Mouse (Mus musculus): Measurements from ENCODE around the gene Abhd11. TPM values are rescaled to one million over a fixed set of nuclear protein-coding genes. Genes with fewer than 3 reads are reported as not detected.

Gene Abhd11
- polyA plus RNA-seq, 1 experiment: 78.4 TPM

DNA sequence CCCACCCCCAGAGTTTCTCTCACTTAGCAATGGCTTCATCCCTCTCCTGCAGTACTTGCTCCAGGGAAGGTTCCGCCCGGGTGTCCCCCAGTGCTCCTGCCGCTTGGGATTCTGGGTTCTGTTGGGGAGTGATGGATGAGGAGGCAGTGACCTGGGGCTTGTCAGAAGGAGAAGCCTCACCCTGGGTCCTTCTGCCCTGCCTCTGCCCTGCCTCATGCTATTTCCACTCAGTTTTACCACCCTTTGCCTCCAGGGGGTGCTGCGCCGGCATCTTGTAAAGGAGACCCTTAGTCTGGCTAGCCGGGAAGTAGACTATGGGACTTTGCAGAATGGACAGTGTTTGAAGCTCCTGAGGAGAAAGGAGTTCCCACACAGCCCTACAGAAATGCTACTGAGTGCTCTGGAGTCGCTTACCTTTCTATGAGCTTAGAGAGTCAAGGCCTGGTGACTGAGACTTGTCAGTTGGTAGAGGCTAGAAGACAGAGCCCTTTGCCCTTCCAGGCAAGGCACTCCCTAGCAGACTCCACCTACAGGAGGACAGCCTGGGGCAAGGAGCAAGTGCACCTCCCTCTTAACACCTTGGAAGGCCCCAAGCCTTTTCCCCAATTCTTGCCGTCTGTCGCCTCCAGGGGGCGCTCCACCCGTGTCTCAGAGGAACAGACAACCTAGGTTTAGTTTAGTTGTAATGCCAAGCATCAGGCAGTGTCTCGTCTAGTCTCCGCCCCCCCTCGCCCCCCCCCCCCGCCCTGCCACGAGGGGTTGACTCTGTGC lies 3.9 kb downstream of the Abhd11 start:
- peak; percentile 80 for DNase-seq
- Histone ChIP-seq H3K4me3 (replicated peaks; ENCODE audit: extremely low read depth, low read depth, low read length) (no peak overlapping the region), H3K4me1 (ENCODE audit: control insufficient read depth, insufficient read depth, low read length) (peaks cover 4% of the 10 kb centered on the region; the same call in 1 of the 2 replicates)
- TF ChIP-seq CTCF (IDR thresholded peaks at IDR 0.05; ENCODE audit: insufficient read depth, low read length) (peak; percentile 77), POLR2A (IDR thresholded peaks at IDR 0.05; ENCODE audit: borderline replicate concordance, extremely low read depth, low read depth, low read length) (no peak)
- WGBS: 10% methylated on average over 16 of the region's 16 CpGs

DNA sequence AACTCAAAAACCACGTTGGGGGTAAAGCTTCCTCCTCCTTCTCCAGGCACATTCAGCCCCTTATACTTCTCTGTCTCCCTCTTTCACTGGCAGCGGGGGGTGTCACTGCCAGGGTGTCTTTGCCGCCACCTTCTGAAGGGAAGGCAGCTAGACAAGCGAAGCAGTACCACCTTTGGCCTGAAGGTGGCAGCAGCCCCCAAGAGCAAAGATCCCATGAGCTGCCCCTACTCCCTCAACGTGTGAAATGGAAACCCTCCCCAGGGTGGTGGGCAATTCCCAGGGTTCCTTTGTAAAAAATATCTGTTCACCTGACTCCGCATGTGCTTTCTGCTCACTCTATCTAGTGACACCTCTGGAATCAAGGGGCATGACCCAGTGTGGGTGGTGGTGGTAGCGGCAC lies 6.5 kb downstream of the Abhd11 start:
- WGBS: 13% methylated on average over 7 of the region's 7 CpGs
- TF ChIP-seq CTCF (IDR thresholded peaks at IDR 0.05; ENCODE audit: insufficient read depth, low read length) (peak; percentile 98), POLR2A (IDR thresholded peaks at IDR 0.05; ENCODE audit: borderline replicate concordance, extremely low read depth, low read depth, low read length) (no peak)
- peak; percentile 88 for DNase-seq
- H3K4me3 ChIP-seq (replicated peaks; ENCODE audit: extremely low read depth, low read depth, low read length): no peak overlapping the region
- H3K4me1 ChIP-seq (ENCODE audit: control insufficient read depth, insufficient read depth, low read length): no peaks in the 10 kb centered on the region; the same call in 1 of the 2 replicates

DNA sequence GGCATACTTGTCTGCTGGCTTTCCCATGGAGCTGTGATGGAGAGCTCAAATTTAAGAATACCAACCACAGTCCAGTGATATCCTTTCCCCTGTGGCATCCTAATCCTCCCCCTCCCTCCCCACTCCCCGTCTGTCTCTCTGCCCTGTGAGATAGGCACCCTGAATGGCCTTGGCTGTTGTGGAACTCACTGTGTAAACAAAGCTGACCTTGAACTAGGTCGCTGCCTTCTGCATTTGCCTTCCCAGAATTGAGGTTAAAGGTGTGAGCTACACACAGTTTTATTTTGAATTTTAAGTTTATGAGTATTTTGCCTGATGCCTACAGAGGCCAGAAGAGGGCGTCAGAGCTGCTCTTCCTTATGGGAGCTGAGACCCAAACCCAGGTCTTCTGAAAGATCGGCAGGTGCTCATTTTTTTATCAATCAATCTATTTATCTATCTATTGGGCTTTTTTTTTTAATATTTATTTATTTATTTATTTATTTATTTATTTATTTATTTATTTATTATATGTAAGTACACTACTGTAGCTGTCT lies 7.3 kb downstream of the Abhd11 start:
- 44% methylated on average over 4 of the region's 4 CpGs for WGBS
- Histone ChIP-seq H3K4me3 (replicated peaks; ENCODE audit: extremely low read depth, low read depth, low read length) (no peak overlapping the region), H3K4me1 (ENCODE audit: control insufficient read depth, insufficient read depth, low read length) (no peaks in the 10 kb centered on the region; the same call in 1 of the 2 replicates)
- DNase-seq: no peak
- TF ChIP-seq CTCF (IDR thresholded peaks at IDR 0.05; ENCODE audit: insufficient read depth, low read length) (no peak), POLR2A (IDR thresholded peaks at IDR 0.05; ENCODE audit: borderline replicate concordance, extremely low read depth, low read depth, low read length) (no peak)

DNA sequence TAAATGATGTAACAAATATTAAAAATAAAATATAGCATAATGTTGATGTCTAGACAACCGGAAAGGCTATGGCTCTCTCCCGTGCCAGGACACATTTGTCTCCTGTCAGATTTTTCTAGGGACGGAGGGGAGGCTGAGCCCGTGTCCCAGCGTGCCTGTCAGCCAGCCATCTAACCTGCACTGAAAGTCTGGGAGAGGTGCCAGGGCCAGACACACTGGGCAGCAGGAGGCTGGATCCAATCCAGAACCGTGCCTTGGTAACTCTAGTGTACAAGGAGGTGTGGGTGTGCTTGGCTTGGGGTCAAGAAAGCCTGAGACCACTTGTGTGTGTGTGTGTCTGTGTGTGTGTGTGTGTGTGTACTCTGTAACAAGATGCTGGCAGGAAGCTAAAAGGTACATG lies 12.9 kb downstream of the Abhd11 start:
- 10% methylated on average over 6 of the region's 6 CpGs for WGBS
- TF ChIP-seq POLR2A (IDR thresholded peaks at IDR 0.05; ENCODE audit: borderline replicate concordance, extremely low read depth, low read depth, low read length) (no peak), CTCF (IDR thresholded peaks at IDR 0.05; ENCODE audit: insufficient read depth, low read length) (no peak)
- DNase-seq: peak; percentile 71
- Histone ChIP-seq H3K4me3 (replicated peaks; ENCODE audit: extremely low read depth, low read depth, low read length) (no peak overlapping the region), H3K4me1 (ENCODE audit: control insufficient read depth, insufficient read depth, low read length) (0 out of 2 replicates have a peak, but pooled peaks cover 6% of the 10 kb centered on the region)

DNA sequence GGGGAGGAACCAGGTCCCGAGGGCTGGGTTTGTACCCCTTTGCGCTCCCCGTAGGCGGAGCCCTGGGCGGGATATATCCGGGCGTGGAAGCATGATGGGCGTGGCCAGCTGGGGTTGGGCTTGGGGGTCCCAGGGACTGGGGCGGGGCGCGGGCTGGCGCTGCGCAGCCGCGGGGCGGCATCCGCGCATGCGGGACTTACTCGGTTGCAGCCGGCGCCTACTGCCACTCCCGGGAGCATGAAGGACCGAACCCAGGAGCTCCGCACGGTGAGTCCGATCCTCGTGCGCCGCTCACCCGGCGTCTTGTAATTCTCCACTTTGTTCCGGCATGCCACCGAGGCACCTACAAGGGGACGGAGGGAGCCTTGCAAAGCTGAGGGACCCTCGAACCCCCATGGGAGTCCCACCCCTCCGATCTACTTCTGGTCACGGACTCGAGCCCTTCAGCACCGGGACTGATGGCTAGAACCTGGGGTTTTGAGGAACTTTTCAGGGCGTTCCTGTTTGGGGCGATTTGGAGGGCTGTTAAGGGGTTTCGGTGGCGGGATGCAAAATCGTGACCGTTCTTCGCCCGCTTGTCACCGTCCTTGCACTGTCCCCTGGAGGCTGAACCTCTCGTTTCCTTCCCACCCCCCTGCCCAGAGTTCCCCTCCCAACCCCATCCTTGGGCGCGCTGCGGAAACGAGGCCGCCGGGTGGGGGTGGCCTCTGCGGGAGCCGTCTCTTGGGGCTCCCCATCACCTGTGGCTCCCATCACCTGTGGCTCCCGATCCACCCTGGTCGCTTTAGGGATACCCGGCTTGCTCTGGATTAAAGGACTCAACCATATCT lies 14.6 kb downstream of the Abhd11 start, which contains the start of gene Stx1a:
Gene Stx1a, plus strand, starts transcription at position 139 of the 830 bp plus-strand sequence.
- under 1% methylated on average over 61 of the region's 61 CpGs for WGBS
- peak; percentile 80 for DNase-seq
- Histone ChIP-seq H3K4me3 (replicated peaks; ENCODE audit: extremely low read depth, low read depth, low read length) (peak within 1 kb of the TSS; percentile 69), H3K4me1 (ENCODE audit: control insufficient read depth, insufficient read depth, low read length) (peaks cover 6% of the 10 kb centered on the region; the same call in 1 of the 2 replicates)
- TF ChIP-seq POLR2A (IDR thresholded peaks at IDR 0.05; ENCODE audit: borderline replicate concordance, extremely low read depth, low read depth, low read length): peak; percentile 59; the same call in 1 of the 2 replicates
- no peak for TF ChIP-seq CTCF (IDR thresholded peaks at IDR 0.05; ENCODE audit: insufficient read depth, low read length)

DNA sequence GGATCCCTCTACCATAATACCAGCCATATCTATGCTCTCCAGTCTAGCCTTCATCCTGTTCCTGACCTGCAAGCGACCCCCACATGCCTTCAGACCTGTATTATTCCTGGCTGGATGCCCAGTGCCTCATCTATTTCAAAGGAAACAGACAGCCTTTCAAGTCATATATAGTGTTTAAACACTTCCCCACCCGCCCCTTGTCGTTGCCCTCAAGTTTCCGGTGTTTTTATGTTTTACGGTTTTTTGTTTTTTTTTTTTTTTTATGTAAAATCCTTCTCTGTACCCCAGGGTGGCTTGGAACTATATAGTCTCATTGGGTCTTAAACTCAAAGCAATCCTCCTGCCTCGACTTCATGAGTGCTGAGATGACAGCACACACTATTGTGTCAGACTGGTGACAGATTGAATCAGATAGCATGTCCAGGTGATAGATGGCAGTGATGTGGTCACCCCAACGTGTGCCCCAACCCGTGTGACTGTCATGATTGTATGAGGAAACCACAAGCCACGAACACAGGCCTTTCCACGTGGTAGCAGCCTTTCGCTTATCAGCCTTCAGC lies 15.8 kb downstream of the Abhd11 start:
- 33% methylated on average over 11 of the region's 11 CpGs for WGBS
- Histone ChIP-seq H3K4me1 (ENCODE audit: control insufficient read depth, insufficient read depth, low read length) (peaks cover 9% of the 10 kb centered on the region; the same call in 1 of the 2 replicates), H3K4me3 (replicated peaks; ENCODE audit: extremely low read depth, low read depth, low read length) (no peak overlapping the region)
- DNase-seq: no peak
- TF ChIP-seq CTCF (IDR thresholded peaks at IDR 0.05; ENCODE audit: insufficient read depth, low read length): no peak

DNA sequence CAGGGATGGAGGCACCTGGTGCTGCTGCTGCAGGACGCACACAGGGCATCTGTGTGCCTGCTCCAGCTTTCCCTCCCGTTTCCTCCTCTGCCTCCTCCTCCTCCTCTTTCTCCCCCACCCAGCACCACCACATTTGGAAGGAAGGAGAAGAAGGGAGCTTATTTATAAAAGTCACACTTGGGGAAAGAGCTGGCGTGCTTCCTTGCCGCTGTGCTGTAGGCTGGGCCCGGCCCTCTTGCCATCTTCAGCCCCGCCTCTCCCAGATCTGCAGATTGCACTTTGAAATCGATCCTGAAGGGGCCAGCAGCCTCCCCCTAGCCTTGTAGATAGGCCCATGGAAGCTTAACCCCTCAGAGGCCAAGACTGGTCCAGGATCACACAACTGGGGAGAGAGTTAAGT lies 16.9 kb downstream of the Abhd11 start:
- peaks cover 9% of the 10 kb centered on the region; the same call in 1 of the 2 replicates for H3K4me1 ChIP-seq (ENCODE audit: control insufficient read depth, insufficient read depth, low read length)
- no peak for DNase-seq
- H3K4me3 ChIP-seq (replicated peaks; ENCODE audit: extremely low read depth, low read depth, low read length): no peak overlapping the region
- TF ChIP-seq POLR2A (IDR thresholded peaks at IDR 0.05; ENCODE audit: borderline replicate concordance, extremely low read depth, low read depth, low read length): no peak
- no peak for TF ChIP-seq CTCF (IDR thresholded peaks at IDR 0.05; ENCODE audit: insufficient read depth, low read length)
- WGBS: 25% methylated on average over 7 of the region's 7 CpGs

DNA sequence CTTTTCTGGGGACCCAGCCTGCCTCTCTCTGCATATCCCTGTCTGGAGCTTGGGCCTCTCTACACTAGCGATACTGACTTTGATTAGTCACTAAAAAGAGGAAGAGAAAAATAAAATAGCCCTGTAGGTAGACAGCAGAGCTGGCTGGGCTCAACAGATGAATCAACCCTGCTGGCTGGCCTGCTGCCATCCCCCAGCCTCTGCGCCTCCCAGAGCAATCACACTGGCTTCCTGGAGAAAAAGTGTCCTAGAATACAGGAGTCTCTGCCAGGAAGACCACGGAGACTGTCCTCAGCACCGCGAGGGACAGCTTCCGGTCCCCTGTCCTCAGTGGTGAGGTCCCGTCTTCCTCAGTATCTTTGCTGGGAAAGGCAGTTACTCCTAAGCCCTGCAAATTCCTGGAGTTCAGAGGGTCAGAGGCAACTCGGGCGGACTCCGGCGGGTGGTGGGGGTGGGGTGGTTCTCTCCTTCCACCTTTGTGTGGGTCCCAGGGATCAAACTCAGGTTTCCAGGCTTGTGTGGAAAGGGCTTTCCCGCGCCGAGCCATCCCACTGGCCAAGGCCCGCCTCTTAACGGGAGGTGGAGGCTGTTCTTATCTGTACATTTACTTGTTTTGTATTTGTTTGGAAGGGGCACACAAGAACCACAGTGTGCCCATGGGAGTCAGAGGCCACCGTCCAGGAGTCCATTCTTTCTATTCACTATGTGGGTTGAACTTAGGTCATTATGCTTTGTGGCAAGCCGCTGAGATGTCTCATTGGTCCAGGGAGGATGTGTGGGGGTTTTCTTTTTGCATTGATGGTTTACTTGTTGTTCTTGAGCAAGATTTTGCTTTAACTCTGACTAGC lies 20.3 kb downstream of the Abhd11 start:
- Histone ChIP-seq H3K4me1 (ENCODE audit: control insufficient read depth, insufficient read depth, low read length) (peaks cover 3% of the 10 kb centered on the region; the same call in 1 of the 2 replicates), H3K4me3 (replicated peaks; ENCODE audit: extremely low read depth, low read depth, low read length) (no peak overlapping the region)
- 24% methylated on average over 18 of the region's 18 CpGs for WGBS
- TF ChIP-seq CTCF (IDR thresholded peaks at IDR 0.05; ENCODE audit: insufficient read depth, low read length) (no peak), POLR2A (IDR thresholded peaks at IDR 0.05; ENCODE audit: borderline replicate concordance, extremely low read depth, low read depth, low read length) (no peak)
- no peak for DNase-seq

All from lung, adult 2 months (tissue).